Mouse (Mus musculus) heart, adult 2 months (tissue): ENCODE measurements around the gene Lce1i.

Source experiments
- CTCF ChIP-seq: fragments of 200-600 bp; IDR thresholded peaks from 2 replicates; pipeline ENCODE4 v1.8.1; 2022; ENCODE audit warnings: antibody characterized with exemption, mild to moderate bottlenecking, moderate library complexity
- EP300 ChIP-seq: fragments of 200-500 bp; IDR thresholded peaks from 2 replicates; pipeline ENCODE4 v1.6.1; 2011; ENCODE audit warnings: low read depth, low read length, control low read depth; ENCODE audit not compliant: insufficient read depth
- POLR2A ChIP-seq: fragments of 200-500 bp; IDR thresholded peaks from 2 replicates; pipeline ENCODE4 v1.6.1; 2011; ENCODE audit warnings: mild to moderate bottlenecking, low read depth, low read length, control low read depth; ENCODE audit not compliant: insufficient read depth

- no peak for TF ChIP-seq POLR2A
- TF ChIP-seq CTCF: no peak
- no peak for TF ChIP-seq EP300
These were observed 26.5 kb downstream of the Lce1i start, which contains the start of gene Lce1g for GRCm38 (mm10) chr3:92752238-92752637.
